Comparison of ENCODE assay signal across 7 mouse cellular contexts in genomic region chr2:155956134-155957059, GRCm38 (mm10). TPM values are rescaled to one million over a fixed set of nuclear protein-coding genes. Genes with fewer than 3 reads are reported as not detected.
DNase-seq lines count a peak whose midpoint lies in the region; ATAC-seq and TF ChIP-seq lines count a peak whose summit lies in the region.

TSS of gene Cep250 (plus strand) at chr2:155956458.

- H3K9ac ChIP-seq in embryonic facial prominence, embryonic 12.5 days: peak within 1 kb of the TSS; percentile 96
- peak within 1 kb of the TSS; percentile 95 for H3K9ac ChIP-seq in limb, embryonic 12.5 days (replicated peaks)
- peak within 1 kb of the TSS; percentile 99 for H3K9ac ChIP-seq in midbrain, embryonic 15.5 days

- no peak for TF ChIP-seq CTCF in kidney, adult 2 months (conservative IDR thresholded peaks at IDR 0.05; ENCODE audit: insufficient read depth, insufficient read length, low read depth, low read length)
- TF ChIP-seq CTCF in spleen, adult 2 months (IDR thresholded peaks at IDR 0.05; ENCODE audit: extremely low read depth, insufficient read depth, insufficient read length, insufficient replicate concordance): no peak

- ATAC-seq in embryonic facial prominence, embryonic 12.5 days (ENCODE audit: insufficient number of reproducible peaks, insufficient read depth, low FRiP score, low TSS enrichment): peak; percentile 96
- peak; percentile 96 for ATAC-seq in limb, embryonic 12.5 days (ENCODE audit: insufficient number of reproducible peaks, insufficient read depth, low FRiP score, low TSS enrichment, low read depth)
- ATAC-seq in midbrain, embryonic 15.5 days (replicated peaks): peak; percentile 97

- 0 out of 2 replicates have a peak, but pooled peaks cover 2% of the 10 kb centered on the region for H3K27me3 ChIP-seq in embryonic facial prominence, embryonic 12.5 days
- H3K27me3 ChIP-seq in kidney, adult 2 months (replicated peaks; ENCODE audit: control insufficient read depth, insufficient read depth, low read length): no peaks in the 10 kb centered on the region
- H3K27me3 ChIP-seq in limb, embryonic 12.5 days: 0 out of 2 replicates have a peak, but pooled peaks cover 4% of the 10 kb centered on the region
- no peaks in the 10 kb centered on the region for H3K27me3 ChIP-seq in midbrain, embryonic 15.5 days (replicated peaks)
- H3K27me3 ChIP-seq in spleen, adult 2 months (ENCODE audit: control insufficient read depth, insufficient read depth, low read length): no peaks in the 10 kb centered on the region

- under 1% methylated on average over 58 of the region's 59 CpGs for WGBS in embryonic facial prominence, embryonic 12.5 days
- under 1% methylated on average over 59 of the region's 59 CpGs for WGBS in kidney, adult 2 months
- WGBS in limb, embryonic 12.5 days: under 1% methylated on average over 57 of the region's 59 CpGs
- WGBS in midbrain, embryonic 15.5 days: under 1% methylated on average over 59 of the region's 59 CpGs
- under 1% methylated on average over 59 of the region's 59 CpGs for WGBS in spleen, adult 2 months

- H3K9me3 ChIP-seq in embryonic facial prominence, embryonic 12.5 days: no peaks in the 10 kb centered on the region
- no peaks in the 10 kb centered on the region for H3K9me3 ChIP-seq in limb, embryonic 12.5 days
- H3K9me3 ChIP-seq in midbrain, embryonic 15.5 days: no peaks in the 10 kb centered on the region

- H3K4me1 ChIP-seq in embryonic facial prominence, embryonic 12.5 days: peaks cover 4% of the 10 kb centered on the region; the same call in 1 of the 2 replicates
- H3K4me1 ChIP-seq in kidney, adult 2 months (ENCODE audit: control insufficient read depth, insufficient read depth, low read length): peaks cover 3% of the 10 kb centered on the region; the same call in 1 of the 2 replicates
- H3K4me1 ChIP-seq in limb, embryonic 12.5 days (replicated peaks): no peaks in the 10 kb centered on the region; the same call in 1 of the 2 replicates
- H3K4me1 ChIP-seq in midbrain, embryonic 15.5 days: peaks cover 9% of the 10 kb centered on the region
- H3K4me1 ChIP-seq in spleen, adult 2 months (ENCODE audit: control insufficient read depth, insufficient read depth, insufficient read length): no peaks in the 10 kb centered on the region

- peak within 1 kb of the TSS; percentile 53 for H3K4me2 ChIP-seq in embryonic facial prominence, embryonic 12.5 days (replicated peaks)
- peak within 1 kb of the TSS; percentile 62 for H3K4me2 ChIP-seq in limb, embryonic 12.5 days
- peak within 1 kb of the TSS; percentile 71 for H3K4me2 ChIP-seq in midbrain, embryonic 15.5 days

- no peaks in the 10 kb centered on the region for H3K36me3 ChIP-seq in embryonic facial prominence, embryonic 12.5 days
- H3K36me3 ChIP-seq in kidney, adult 2 months (ENCODE audit: control insufficient read depth, insufficient read depth, low read length): no peaks in the 10 kb centered on the region
- peaks cover 13% of the 10 kb centered on the region; the same call in 1 of the 2 replicates for H3K36me3 ChIP-seq in limb, embryonic 12.5 days
- no peaks in the 10 kb centered on the region for H3K36me3 ChIP-seq in midbrain, embryonic 15.5 days (replicated peaks)
- H3K36me3 ChIP-seq in spleen, adult 2 months (ENCODE audit: control insufficient read depth, insufficient read depth, low read length): no peaks in the 10 kb centered on the region

- peak within 1 kb of the TSS; percentile 93 for H3K4me3 ChIP-seq in embryonic facial prominence, embryonic 12.5 days
- peak within 1 kb of the TSS; percentile 97 for H3K4me3 ChIP-seq in kidney, adult 2 months (ENCODE audit: insufficient read depth, low read depth, low read length)
- H3K4me3 ChIP-seq in limb, embryonic 12.5 days (replicated peaks): peak within 1 kb of the TSS; percentile 90
- peak within 1 kb of the TSS; percentile 91 for H3K4me3 ChIP-seq in midbrain, embryonic 15.5 days
- H3K4me3 ChIP-seq in spleen, adult 2 months (ENCODE audit: extremely low read depth, insufficient read depth, insufficient read length): peak within 1 kb of the TSS; percentile 64

- TF ChIP-seq POLR2A in kidney, adult 2 months (IDR thresholded peaks at IDR 0.05; ENCODE audit: low read depth, low read length): peak; percentile 37
- TF ChIP-seq POLR2A in spleen, adult 2 months (IDR thresholded peaks at IDR 0.05; ENCODE audit: low read depth, low read length): peak; percentile 38

- peak within 1 kb of the TSS; percentile 85 for H3K27ac ChIP-seq in embryonic facial prominence, embryonic 12.5 days
- peak within 1 kb of the TSS; percentile 98 for H3K27ac ChIP-seq in kidney, adult 2 months (ENCODE audit: insufficient read depth, low read depth, low read length)
- H3K27ac ChIP-seq in limb, embryonic 12.5 days: peak within 1 kb of the TSS; percentile 93
- H3K27ac ChIP-seq in midbrain, embryonic 15.5 days: peak within 1 kb of the TSS; percentile 94
- H3K27ac ChIP-seq in spleen, adult 2 months (ENCODE audit: insufficient read depth, low read length): peak within 1 kb of the TSS; percentile 90

- DNase-seq in adrenal gland, postnatal 25 days: peak; percentile 91
- peak; percentile 93 to 95 for DNase-seq in heart, adult 18-20 months
- DNase-seq in kidney, adult 2 months: peak; percentile 95
- peak; percentile 83 to 85 for DNase-seq in spleen, adult 2 months (ENCODE audit: low read depth in 1 of 2, low spot score in 2 of 2)

RNA-seq across cellular contexts. Expression of gene Cep250, which starts in this region (rescaled TPM):
- 12.2 and 19.0 TPM in 2 replicates for total RNA-seq in adrenal gland, postnatal 25 days (2021)
- polyA plus RNA-seq in embryonic facial prominence, embryonic 12.5 days (2016; fragmentation: Nextera tagmentation; extraction: Ambion mirVana): 33.3 and 35.2 TPM in 2 replicates
- 1 to 10 TPM; 4.5 to 4.8 TPM for total RNA-seq in heart, adult 18-20 months (2021)
- 6.6 and 6.9 TPM in 2 replicates for polyA plus RNA-seq in kidney, adult 2 months (2012; rRNA removed)
- 35.1 and 40.6 TPM in 2 replicates for polyA plus RNA-seq in limb, embryonic 12.5 days (2016; fragmentation: Nextera tagmentation; extraction: Ambion mirVana)
- polyA plus RNA-seq in midbrain, embryonic 15.5 days (2015; fragmentation: Nextera tagmentation; extraction: Ambion mirVana): 17.1 and 19.2 TPM in 2 replicates
- 13.8 and 16.7 TPM in 2 replicates for polyA plus RNA-seq in spleen, adult 2 months (2012; rRNA removed)

Comparison
In these comparisons a context has a peak if more than half of its experiments do, and no peak if none do; other contexts are left out.
1. Peak in every context shown above with its lines: DNase-seq, ATAC-seq, H3K4me3 ChIP-seq and H3K27ac ChIP-seq.